Comparison of ENCODE assay signal across 23 mouse cellular contexts in genomic region chr13:91529821-91530220, GRCm38 (mm10).
"Had no signal": no experiment of that assay in that cellular context is flagged by ENCODE, and none has a peak within 500 bp of the region (broad histone marks: within the 10 kb centered on the region; RNA-seq: fewer than 3 reads in every experiment).

No protein-coding gene starts in this region.

- DNase-seq: gastrocnemius, adult 2 months; gastrocnemius, postnatal 10 days; gastrocnemius, postnatal 25 days; heart, adult 11 months; heart, adult 2 months; heart, postnatal 14 days; heart, postnatal 36 days; kidney, adult 11 months; kidney, adult 2 months; kidney, adult 9 months; kidney, postnatal 14 days; kidney, postnatal 36 days had no signal

- H3K27me3 ChIP-seq: heart, embryonic 13.5 days; heart, embryonic 15.5 days; hindbrain, embryonic 13.5 days; hindbrain, embryonic 15.5 days; kidney, embryonic 15.5 days; limb, embryonic 12.5 days had no signal

- H3K27ac ChIP-seq: gastrocnemius, adult 2 months; heart, adult 2 months; heart, embryonic 13.5 days; heart, embryonic 15.5 days; hindbrain, embryonic 13.5 days; hindbrain, embryonic 15.5 days; hindbrain, postnatal 0 days; kidney, embryonic 15.5 days; kidney, postnatal 0 days; layer of hippocampus, adult 2 months; left cerebral cortex, adult 2 months; limb, embryonic 10.5 days; limb, embryonic 12.5 days had no signal

- H3K4me1 ChIP-seq: heart, embryonic 13.5 days; heart, embryonic 15.5 days; hindbrain, embryonic 13.5 days; hindbrain, embryonic 15.5 days; kidney, embryonic 15.5 days; limb, embryonic 10.5 days; limb, embryonic 12.5 days had no signal

- H3K4me3 ChIP-seq: gastrocnemius, adult 2 months; heart, adult 2 months; heart, embryonic 13.5 days; heart, embryonic 15.5 days; hindbrain, embryonic 13.5 days; hindbrain, embryonic 15.5 days; kidney, embryonic 15.5 days; layer of hippocampus, adult 2 months; left cerebral cortex, adult 2 months; limb, embryonic 10.5 days; limb, embryonic 12.5 days had no signal
